Mouse (Mus musculus): ENCODE measurements around the gene Arntl2. TPM values are rescaled to one million over a fixed set of nuclear protein-coding genes. Genes with fewer than 3 reads are reported as not detected.

Arntl2 gene
- polyA plus RNA-seq, 1 experiment = 13.7 TPM

DNA sequence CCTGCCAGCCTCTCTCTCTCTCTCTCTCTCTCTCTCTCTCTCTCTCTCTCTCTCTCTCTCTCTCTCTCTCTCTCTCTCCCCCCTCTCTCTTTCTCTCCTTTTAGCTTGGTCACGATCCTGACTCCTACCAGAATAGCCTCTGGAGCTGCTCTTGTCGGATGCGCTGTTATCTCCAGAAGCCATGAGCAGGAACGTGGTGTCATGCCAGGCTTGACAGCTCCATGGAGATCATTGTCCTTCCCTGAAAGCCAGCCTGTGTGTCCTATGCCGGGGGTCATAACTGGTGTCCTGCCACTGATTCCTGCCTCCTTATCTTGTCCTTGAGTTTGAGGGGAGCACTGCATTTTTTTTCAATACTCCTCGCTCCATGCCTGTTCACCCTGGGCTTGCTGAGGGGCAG is 49.0 kb downstream of the Arntl2 start:
- no peaks in the 10 kb centered on the region for H3K4me1 ChIP-seq (ENCODE audit: control insufficient read depth, insufficient read depth, low read length)
- H3K27ac ChIP-seq (ENCODE audit: insufficient read depth, low read length) = no peak overlapping the region
- H3K4me3 ChIP-seq (ENCODE audit: insufficient read depth, low read length) = no peak overlapping the region
- no peak for TF ChIP-seq CTCF (IDR thresholded peaks at IDR 0.05; ENCODE audit: borderline replicate concordance, insufficient read depth, low read length)
- TF ChIP-seq POLR2A (IDR thresholded peaks at IDR 0.05; ENCODE audit: low read depth, low read length) = no peak

DNA sequence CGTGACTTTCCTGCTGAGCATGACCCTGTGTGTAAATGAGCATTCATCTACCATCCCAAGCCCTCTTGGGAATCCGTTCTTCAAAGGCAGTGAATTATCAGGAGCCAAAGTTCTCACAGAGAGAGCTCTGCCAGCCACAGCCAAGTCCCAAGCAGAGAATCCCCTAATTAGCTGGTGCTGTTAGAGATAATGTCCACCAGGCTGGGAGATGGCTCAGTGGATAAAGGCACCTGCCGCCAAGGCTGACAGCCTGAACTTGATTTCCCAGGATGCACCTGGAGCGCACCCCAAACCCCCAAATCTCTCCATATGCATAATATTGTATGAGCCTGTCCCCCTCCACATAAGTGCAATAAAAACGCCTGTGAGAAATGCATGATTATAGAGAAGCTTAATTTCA is 49.5 kb downstream of the Arntl2 start:
- TF ChIP-seq CTCF (IDR thresholded peaks at IDR 0.05; ENCODE audit: borderline replicate concordance, insufficient read depth, low read length) (no peak), POLR2A (IDR thresholded peaks at IDR 0.05; ENCODE audit: low read depth, low read length) (no peak)
- Histone ChIP-seq H3K4me3 (ENCODE audit: insufficient read depth, low read length) (no peak overlapping the region), H3K27ac (ENCODE audit: insufficient read depth, low read length) (no peak overlapping the region), H3K4me1 (ENCODE audit: control insufficient read depth, insufficient read depth, low read length) (no peaks in the 10 kb centered on the region)

DNA sequence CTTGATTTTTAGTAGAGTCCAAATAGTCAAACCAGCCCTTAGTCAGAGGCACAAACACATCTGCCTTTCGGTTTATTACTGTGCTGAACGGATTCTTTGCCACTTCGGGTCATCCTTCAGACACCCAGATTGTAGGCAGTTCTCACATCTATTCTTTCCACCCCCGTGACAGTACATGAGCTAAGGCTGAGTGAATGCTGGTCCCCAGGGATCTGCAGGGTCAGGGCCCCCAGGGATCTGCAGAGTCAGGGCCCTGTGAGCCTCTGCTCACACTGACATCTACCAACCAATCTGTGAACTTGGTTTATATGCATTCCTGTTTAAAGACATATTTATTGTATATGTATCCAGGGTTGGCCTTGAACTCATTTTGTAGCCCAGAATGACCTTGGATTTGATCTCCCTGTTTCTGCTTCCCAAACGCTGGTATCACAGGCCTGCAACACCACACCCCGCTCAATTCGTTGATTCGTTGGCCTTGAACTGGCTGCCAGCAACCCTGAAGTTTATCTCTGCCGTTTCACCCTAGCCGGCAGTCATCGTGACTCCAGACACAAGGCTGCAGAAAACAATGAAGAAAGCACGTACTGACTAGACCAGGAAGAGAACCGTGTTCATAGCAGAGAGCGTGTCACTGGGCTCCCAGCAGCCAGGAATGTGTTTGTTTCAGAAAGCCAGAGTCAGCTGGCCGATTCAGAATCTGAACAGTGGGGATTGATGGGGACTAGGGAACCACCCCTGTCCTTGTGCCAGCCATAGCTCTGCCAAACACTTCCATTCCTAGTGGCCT is 50.3 kb downstream of the Arntl2 start:
- Histone ChIP-seq H3K27ac (ENCODE audit: insufficient read depth, low read length) (no peak overlapping the region), H3K4me3 (ENCODE audit: insufficient read depth, low read length) (no peak overlapping the region), H3K4me1 (ENCODE audit: control insufficient read depth, insufficient read depth, low read length) (no peaks in the 10 kb centered on the region)
- no peak for TF ChIP-seq CTCF (IDR thresholded peaks at IDR 0.05; ENCODE audit: borderline replicate concordance, insufficient read depth, low read length)
- TF ChIP-seq POLR2A (IDR thresholded peaks at IDR 0.05; ENCODE audit: low read depth, low read length) = no peak

DNA sequence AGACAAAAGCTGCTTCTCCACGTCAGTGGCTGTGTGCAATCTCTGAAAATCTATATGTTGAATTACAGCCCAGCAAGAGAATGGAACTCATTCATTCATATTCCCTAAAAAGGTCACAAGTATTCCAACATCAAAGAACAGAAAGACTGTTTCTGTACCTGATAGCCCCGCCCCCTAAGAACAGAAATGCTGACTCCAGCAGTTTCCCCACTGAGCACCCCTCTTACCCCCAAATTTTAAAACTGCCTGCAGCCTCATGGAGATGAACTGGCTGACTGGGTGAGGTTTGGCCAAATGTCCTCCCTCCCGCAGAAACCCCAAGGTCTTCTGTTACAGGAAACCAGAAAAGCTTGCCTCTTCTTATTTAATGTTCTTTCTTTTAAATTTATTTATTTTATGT is 51.5 kb downstream of the Arntl2 start:
- Histone ChIP-seq H3K4me3 (ENCODE audit: insufficient read depth, low read length) (no peak overlapping the region), H3K27ac (ENCODE audit: insufficient read depth, low read length) (no peak overlapping the region), H3K4me1 (ENCODE audit: control insufficient read depth, insufficient read depth, low read length) (0 out of 2 replicates have a peak, but pooled peaks cover under 1% of the 10 kb centered on the region)
- no peak for TF ChIP-seq POLR2A (IDR thresholded peaks at IDR 0.05; ENCODE audit: low read depth, low read length)
- no peak for TF ChIP-seq CTCF (IDR thresholded peaks at IDR 0.05; ENCODE audit: borderline replicate concordance, insufficient read depth, low read length)

DNA sequence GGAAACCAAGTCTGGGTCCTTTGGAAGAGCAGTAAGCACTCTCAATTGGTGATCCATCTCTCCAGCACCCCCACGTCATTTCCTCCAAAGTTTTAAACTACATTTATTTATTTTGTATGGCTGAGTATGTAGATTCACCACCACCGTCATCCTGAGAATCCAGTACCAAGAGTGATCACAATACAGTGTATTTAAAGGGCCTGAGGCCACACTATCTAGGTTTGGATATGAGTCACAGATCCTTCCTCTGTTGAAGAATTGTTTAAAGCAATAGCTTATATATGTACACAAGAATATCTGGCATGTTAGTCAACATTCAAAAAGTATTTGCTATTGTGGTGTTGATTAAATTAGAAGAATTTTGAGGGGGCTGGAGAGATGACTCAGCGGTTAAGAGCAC is 52.4 kb downstream of the Arntl2 start:
- Histone ChIP-seq H3K27ac (ENCODE audit: insufficient read depth, low read length) (no peak overlapping the region), H3K4me1 (ENCODE audit: control insufficient read depth, insufficient read depth, low read length) (0 out of 2 replicates have a peak, but pooled peaks cover 3% of the 10 kb centered on the region), H3K4me3 (ENCODE audit: insufficient read depth, low read length) (no peak overlapping the region)
- TF ChIP-seq CTCF (IDR thresholded peaks at IDR 0.05; ENCODE audit: borderline replicate concordance, insufficient read depth, low read length) (no peak), POLR2A (IDR thresholded peaks at IDR 0.05; ENCODE audit: low read depth, low read length) (no peak)

DNA sequence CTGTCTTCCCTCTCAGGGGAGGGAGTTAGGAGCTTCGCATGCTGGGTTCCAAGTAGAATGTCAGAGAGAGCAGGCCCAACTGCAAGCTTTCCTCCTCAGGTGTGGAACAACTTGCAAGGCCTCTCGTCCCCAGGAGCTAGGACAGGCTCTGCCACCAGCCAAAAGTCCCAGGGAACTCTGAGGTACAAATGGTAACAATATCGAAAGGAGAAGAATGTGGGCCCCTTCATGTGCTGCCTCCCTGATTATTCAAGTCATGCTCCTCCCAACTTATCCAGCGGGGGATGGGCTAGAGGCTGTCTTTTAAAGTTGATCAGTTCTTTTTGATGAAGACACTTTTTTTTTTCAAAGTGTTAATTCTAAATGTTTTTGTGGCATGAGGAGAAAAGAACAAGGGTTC is 54.2 kb downstream of the Arntl2 start, which contains the start of gene Smco2:
Gene Smco2 (plus strand): TSS at position 55 of the 400 bp plus-strand sequence.
- TF ChIP-seq CTCF (IDR thresholded peaks at IDR 0.05; ENCODE audit: borderline replicate concordance, insufficient read depth, low read length) (no peak), POLR2A (IDR thresholded peaks at IDR 0.05; ENCODE audit: low read depth, low read length) (no peak)
- 0 out of 2 replicates have a peak, but pooled peaks cover 3% of the 10 kb centered on the region for H3K4me1 ChIP-seq (ENCODE audit: control insufficient read depth, insufficient read depth, low read length)
- no peak within 1 kb of the TSS for H3K4me3 ChIP-seq (ENCODE audit: insufficient read depth, low read length)
- no peak within 1 kb of the TSS for H3K27ac ChIP-seq (ENCODE audit: insufficient read depth, low read length)

DNA sequence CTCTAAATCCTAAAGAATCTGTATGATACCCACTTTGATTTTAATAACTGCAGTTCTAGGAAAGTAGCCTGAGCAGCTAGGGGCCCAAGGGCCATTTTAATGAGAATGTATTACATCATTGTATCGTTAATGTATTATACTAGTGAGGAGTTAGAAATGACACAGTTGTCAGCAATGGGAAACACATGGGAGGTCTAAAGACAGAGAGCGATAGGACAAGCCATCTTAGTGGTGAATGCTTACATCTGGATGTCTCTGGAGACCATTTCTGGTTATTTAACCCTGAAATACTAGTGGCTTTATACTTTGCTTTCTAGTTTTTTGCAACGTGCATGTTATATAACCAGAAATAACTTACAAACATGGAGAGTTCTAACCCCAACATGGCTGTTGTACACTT is 56.1 kb downstream of the Arntl2 start:
- Histone ChIP-seq H3K4me1 (ENCODE audit: control insufficient read depth, insufficient read depth, low read length) (0 out of 2 replicates have a peak, but pooled peaks cover 3% of the 10 kb centered on the region), H3K27ac (ENCODE audit: insufficient read depth, low read length) (no peak overlapping the region), H3K4me3 (ENCODE audit: insufficient read depth, low read length) (no peak overlapping the region)
- TF ChIP-seq POLR2A (IDR thresholded peaks at IDR 0.05; ENCODE audit: low read depth, low read length) (no peak), CTCF (IDR thresholded peaks at IDR 0.05; ENCODE audit: borderline replicate concordance, insufficient read depth, low read length) (no peak)

DNA sequence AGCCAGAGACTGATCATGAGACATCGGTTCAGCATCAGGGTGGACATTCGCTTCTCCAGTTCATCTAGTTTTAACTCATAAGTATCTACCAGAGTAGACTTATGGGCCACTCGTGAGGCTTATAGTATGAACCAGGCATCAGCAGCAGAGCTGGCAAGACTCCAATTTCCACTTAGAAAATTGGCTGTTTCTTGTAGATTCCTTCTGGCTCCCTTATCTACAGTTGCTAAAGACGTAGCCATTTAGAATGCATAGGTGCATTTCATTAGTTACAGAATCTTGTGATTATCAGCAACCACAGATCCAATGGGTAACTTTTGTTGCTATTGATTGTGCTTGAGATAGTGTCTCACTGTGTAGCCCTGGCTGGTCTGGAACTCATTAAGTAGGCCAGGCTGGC is 56.9 kb downstream of the Arntl2 start:
- Histone ChIP-seq H3K4me1 (ENCODE audit: control insufficient read depth, insufficient read depth, low read length) (0 out of 2 replicates have a peak, but pooled peaks cover 3% of the 10 kb centered on the region), H3K27ac (ENCODE audit: insufficient read depth, low read length) (no peak overlapping the region), H3K4me3 (ENCODE audit: insufficient read depth, low read length) (no peak overlapping the region)
- TF ChIP-seq POLR2A (IDR thresholded peaks at IDR 0.05; ENCODE audit: low read depth, low read length) (no peak), CTCF (IDR thresholded peaks at IDR 0.05; ENCODE audit: borderline replicate concordance, insufficient read depth, low read length) (no peak)

DNA sequence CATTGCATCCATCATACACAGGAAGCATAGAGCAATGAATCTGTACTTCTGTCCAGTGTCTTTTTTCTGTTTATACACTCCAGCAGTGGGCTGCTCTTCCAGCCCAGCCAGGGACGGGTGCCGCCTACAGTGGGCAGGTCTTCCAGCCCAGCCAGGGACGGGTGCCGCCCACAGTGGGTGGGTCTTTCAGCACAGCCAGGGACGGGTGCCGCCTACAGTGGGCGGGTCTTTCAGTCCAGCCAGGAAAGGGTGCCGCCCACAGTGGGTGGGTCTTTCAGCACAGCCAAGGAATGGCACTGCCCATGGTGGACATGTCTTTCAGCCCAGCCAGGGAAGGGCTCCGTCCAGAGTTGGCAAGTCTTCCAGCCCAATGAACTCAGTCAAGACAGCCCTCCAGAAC is 59.3 kb downstream of the Arntl2 start:
- 0 out of 2 replicates have a peak, but pooled peaks cover 3% of the 10 kb centered on the region for H3K4me1 ChIP-seq (ENCODE audit: control insufficient read depth, insufficient read depth, low read length)
- H3K4me3 ChIP-seq (ENCODE audit: insufficient read depth, low read length) = no peak overlapping the region
- no peak overlapping the region for H3K27ac ChIP-seq (ENCODE audit: insufficient read depth, low read length)
- TF ChIP-seq CTCF (IDR thresholded peaks at IDR 0.05; ENCODE audit: borderline replicate concordance, insufficient read depth, low read length) (no peak), POLR2A (IDR thresholded peaks at IDR 0.05; ENCODE audit: low read depth, low read length) (no peak)

DNA sequence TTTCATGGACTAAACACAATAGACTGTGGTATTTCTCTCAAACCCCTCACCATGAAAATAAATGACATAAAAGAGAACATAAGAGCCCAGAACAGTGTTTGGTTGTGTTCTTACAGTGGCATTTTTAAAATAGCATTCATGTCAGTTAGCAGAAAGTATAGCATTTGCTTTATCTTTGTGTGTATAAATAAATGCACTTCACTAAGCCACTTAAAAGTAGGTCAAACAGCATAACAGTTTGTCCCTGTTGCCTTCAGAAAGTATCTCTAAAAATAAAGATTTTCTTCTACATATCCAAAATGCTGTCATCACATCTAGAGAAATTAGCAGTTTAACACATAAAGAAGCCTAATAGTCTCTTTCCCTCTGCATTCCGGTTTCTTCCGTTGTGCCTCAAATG is 61.5 kb downstream of the Arntl2 start:
- no peak overlapping the region for H3K27ac ChIP-seq (ENCODE audit: insufficient read depth, low read length)
- H3K4me3 ChIP-seq (ENCODE audit: insufficient read depth, low read length) = no peak overlapping the region
- H3K4me1 ChIP-seq (ENCODE audit: control insufficient read depth, insufficient read depth, low read length) = 0 out of 2 replicates have a peak, but pooled peaks cover 2% of the 10 kb centered on the region
- no peak for TF ChIP-seq CTCF (IDR thresholded peaks at IDR 0.05; ENCODE audit: borderline replicate concordance, insufficient read depth, low read length)
- no peak for TF ChIP-seq POLR2A (IDR thresholded peaks at IDR 0.05; ENCODE audit: low read depth, low read length)
